Mouse (Mus musculus) heart, adult 2 months (tissue): ENCODE measurements around the gene Nlk.

Experiments used
- CTCF ChIP-seq: fragments of 200-600 bp; IDR thresholded peaks from 2 replicates; pipeline ENCODE4 v1.8.1; 2022; ENCODE audit warnings: antibody characterized with exemption, mild to moderate bottlenecking, moderate library complexity
- EP300 ChIP-seq: fragments of 200-500 bp; IDR thresholded peaks from 2 replicates; pipeline ENCODE4 v1.6.1; 2011; ENCODE audit warnings: low read depth, low read length, control low read depth; ENCODE audit not compliant: insufficient read depth
- POLR2A ChIP-seq: fragments of 200-500 bp; IDR thresholded peaks from 2 replicates; pipeline ENCODE4 v1.6.1; 2011; ENCODE audit warnings: mild to moderate bottlenecking, low read depth, low read length, control low read depth; ENCODE audit not compliant: insufficient read depth

GRCm38 (mm10) chr11:78609657-78610056 lies 87.5 kb downstream of the Nlk start:
- TF ChIP-seq CTCF: no peak
- TF ChIP-seq POLR2A: no peak
- TF ChIP-seq EP300: no peak
